Mouse (Mus musculus): Measurements from ENCODE around the gene Tmem213.

DNA sequence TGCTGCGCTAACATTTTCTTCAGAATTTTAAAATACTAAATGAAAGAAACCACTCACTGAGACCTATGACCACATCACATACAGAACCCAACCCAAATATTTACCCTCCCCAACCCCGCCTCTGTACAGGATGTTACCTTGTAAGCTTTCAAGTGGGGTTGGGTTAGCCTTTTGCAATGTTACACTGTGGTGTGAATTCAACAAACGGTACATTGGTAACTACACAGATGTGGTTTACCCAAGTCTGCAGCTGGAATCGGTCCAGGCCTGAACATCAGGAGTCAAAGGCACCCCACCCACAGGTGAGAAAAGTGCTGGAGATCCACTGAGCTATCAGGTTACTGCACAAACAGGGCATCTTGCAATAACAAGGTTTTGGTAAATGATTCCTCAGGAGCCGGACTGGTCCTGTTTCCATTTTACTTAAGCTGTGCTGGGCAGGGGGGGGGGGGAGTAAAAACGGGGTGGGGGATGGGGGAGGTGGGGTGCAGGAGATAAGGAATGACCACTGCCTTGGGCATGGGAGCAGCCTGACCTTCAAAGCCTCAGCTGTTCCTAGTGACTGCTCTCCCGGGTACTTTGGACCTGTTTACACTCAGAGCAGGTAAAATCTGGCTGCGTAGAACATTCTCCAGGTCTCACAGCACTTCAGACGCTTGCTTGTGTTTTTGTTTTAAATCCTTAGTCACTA lies 11.8 kb downstream of the Tmem213 start:
- TF ChIP-seq CTCF (IDR thresholded peaks at IDR 0.05) (no peak), POLR2A (IDR thresholded peaks at IDR 0.05; ENCODE audit: insufficient read depth, low read depth, low read length) (no peak)

Measured in heart, adult 2 months (tissue).